Comparison of ENCODE assay signal across 18 mouse cellular contexts in genomic region chr14:121592890-121593289, GRCm38 (mm10).
DNase-seq lines count a peak whose midpoint lies in the region; ATAC-seq and TF ChIP-seq lines count a peak whose summit lies in the region.
"Had no signal": no experiment of that assay in that cellular context is flagged by ENCODE, and none has a peak within 500 bp of the region (broad histone marks: within the 10 kb centered on the region; RNA-seq: fewer than 3 reads in every experiment).

No protein-coding gene starts in this region.

- H3K4me2 ChIP-seq in heart, embryonic 12.5 days = no peak overlapping the region
- no peak overlapping the region for H3K4me2 ChIP-seq in stomach, embryonic 16.5 days (ENCODE audit: low read depth, low read length)
- H3K4me2 ChIP-seq: liver, embryonic 13.5 days; neural tube, embryonic 12.5 days had no signal

- H3K4me1 ChIP-seq in heart, embryonic 12.5 days (replicated peaks) = peaks cover 32% of the 10 kb centered on the region
- peaks cover 17% of the 10 kb centered on the region for H3K4me1 ChIP-seq in stomach, embryonic 16.5 days (ENCODE audit: control insufficient read depth, insufficient read depth, low read length)

- no peak for ATAC-seq in heart, embryonic 12.5 days (ENCODE audit: insufficient number of reproducible peaks, low FRiP score)
- no peak for ATAC-seq in stomach, embryonic 16.5 days (ENCODE audit: insufficient read depth, low FRiP score)
- ATAC-seq: hindbrain, embryonic 16.5 days; midbrain, embryonic 16.5 days had no signal

- 25% methylated on average over 3 of the region's 3 CpGs for WGBS in heart, embryonic 12.5 days
- 43% methylated on average over 3 of the region's 3 CpGs for WGBS in stomach, embryonic 16.5 days

- no peaks in the 10 kb centered on the region for H3K36me3 ChIP-seq in heart, embryonic 12.5 days
- H3K36me3 ChIP-seq in stomach, embryonic 16.5 days (ENCODE audit: control insufficient read depth, insufficient read depth, low read length) = no peaks in the 10 kb centered on the region
- H3K36me3 ChIP-seq: liver, embryonic 13.5 days; neural tube, embryonic 12.5 days had no signal

- H3K27ac ChIP-seq in heart, embryonic 12.5 days (ENCODE audit: poor library complexity, severe bottlenecking) = peak overlapping the region; percentile 28; the same call in 1 of the 2 replicates
- H3K27ac ChIP-seq in layer of hippocampus, adult 2 months = peak overlapping the region; percentile 79; the same call in 1 of the 2 replicates
- peak overlapping the region; percentile 65 for H3K27ac ChIP-seq in stomach, embryonic 16.5 days (ENCODE audit: low read length)
- H3K27ac ChIP-seq: liver, embryonic 13.5 days; neural tube, embryonic 12.5 days had no signal

- intact Hi-C loops in heart, postnatal 14 days (cut with DNase I) = no loop called here

- DNase-seq in heart, postnatal 14 days = no peak
- DNase-seq in layer of hippocampus, adult 2 months (ENCODE audit: low spot score in 2 of 2) = no peak
- DNase-seq in layer of hippocampus, postnatal 25 days (ENCODE audit: extremely low spot score in 1 of 2, low spot score in 1 of 2) = no peak
- peak; percentile 26 for DNase-seq in retina, postnatal 1 day
- DNase-seq in retina, embryonic 14.5 days (ENCODE audit: low spot score) = no peak
- DNase-seq: adrenal gland, postnatal 10 days; cerebellum, adult 9-10 months; heart, postnatal 36 days; kidney, postnatal 10 days; left cerebral cortex, postnatal 4 days; liver, embryonic 13.5 days; thymus, postnatal 14 days had no signal

- H3K4me3 ChIP-seq in heart, embryonic 12.5 days = no peak overlapping the region
- H3K4me3 ChIP-seq in layer of hippocampus, adult 2 months = no peak overlapping the region
- H3K4me3 ChIP-seq in stomach, embryonic 16.5 days (replicated peaks; ENCODE audit: low read length) = no peak overlapping the region
- H3K4me3 ChIP-seq: liver, embryonic 13.5 days; neural tube, embryonic 12.5 days had no signal

- H3K27me3 ChIP-seq in heart, embryonic 12.5 days (replicated peaks) = no peaks in the 10 kb centered on the region
- no peaks in the 10 kb centered on the region for H3K27me3 ChIP-seq in stomach, embryonic 16.5 days (ENCODE audit: control insufficient read depth, insufficient read depth, low read length)
- H3K27me3 ChIP-seq: liver, embryonic 13.5 days; neural tube, embryonic 12.5 days had no signal

- H3K9me3 ChIP-seq in heart, embryonic 12.5 days (replicated peaks) = no peaks in the 10 kb centered on the region
- no peaks in the 10 kb centered on the region for H3K9me3 ChIP-seq in stomach, embryonic 16.5 days (replicated peaks; ENCODE audit: control insufficient read depth, low read length)
- H3K9me3 ChIP-seq: G1E; liver, embryonic 13.5 days; neural tube, embryonic 12.5 days had no signal

- H3K9ac ChIP-seq in heart, embryonic 12.5 days = no peak overlapping the region
- no peak overlapping the region for H3K9ac ChIP-seq in stomach, embryonic 16.5 days (ENCODE audit: low read length)
- H3K9ac ChIP-seq: liver, embryonic 13.5 days; neural tube, embryonic 12.5 days had no signal

- no peak for TF ChIP-seq CTCF in layer of hippocampus, adult 2 months (conservative IDR thresholded peaks at IDR 0.05)

Comparison
In these comparisons a context has a peak if more than half of its experiments do, and no peak if none do; other contexts are left out.
1. H3K27ac ChIP-seq: peak in every context shown above with its lines; median percentile 79 in layer of hippocampus, adult 2 months; 65 in stomach, embryonic 16.5 days; 28 in heart, embryonic 12.5 days.